Mouse (Mus musculus) liver, embryonic 13.5 days (tissue): ENCODE measurements around the gene Spin1. TPM values are rescaled to one million over a fixed set of nuclear protein-coding genes. Genes with fewer than 3 reads are reported as not detected.

Experiments used
- ATAC-seq: fragments of 200-750 bp; cut with Nextera tagmentation; 2 replicates; pipeline ENCODE4 v1.8.0; 2017; ENCODE audit warnings: low read depth, mild to moderate bottlenecking, moderate number of reproducible peaks, moderate library complexity
- DNase-seq: peaks from one replicate; pipeline ENCODE4 v3.0.0; 2022
- H3K27ac ChIP-seq: fragments of 300-500 bp; sonication (generic); 2 replicates; pipeline ENCODE4 v1.5.1; 2015; ENCODE audit warnings: moderate library complexity, mild to moderate bottlenecking, inconsistent platforms
- H3K27me3 ChIP-seq: fragments of 300-500 bp; sonication (generic); 2 replicates; pipeline ENCODE4 v1.6.1; 2015; ENCODE audit warnings: mild to moderate bottlenecking, inconsistent platforms
- H3K36me3 ChIP-seq: fragments of 300-500 bp; sonication (generic); 2 replicates; pipeline ENCODE4 v1.6.1; 2015; ENCODE audit warnings: mild to moderate bottlenecking, inconsistent platforms
- H3K4me1 ChIP-seq: fragments of 300-500 bp; sonication (generic); replicated peaks from 2 replicates; pipeline ENCODE4 v1.6.1; 2015; ENCODE audit warnings: inconsistent platforms
- H3K4me2 ChIP-seq: fragments of 300-500 bp; sonication (generic); 2 replicates; pipeline ENCODE4 v1.6.1; 2015; ENCODE audit warnings: inconsistent platforms, mild to moderate bottlenecking, moderate library complexity
- H3K4me3 ChIP-seq: fragments of 300-500 bp; sonication (generic); replicated peaks from 2 replicates; pipeline ENCODE4 v1.5.1; 2015; ENCODE audit warnings: mild to moderate bottlenecking, inconsistent platforms
- H3K9ac ChIP-seq: fragments of 300-500 bp; sonication (generic); 2 replicates; pipeline ENCODE4 v1.6.1; 2015; ENCODE audit warnings: mild to moderate bottlenecking, inconsistent platforms
- H3K9me3 ChIP-seq: fragments of 300-500 bp; sonication (generic); replicated peaks from 2 replicates; pipeline ENCODE4 v1.6.1; 2016; ENCODE audit warnings: inconsistent platforms
- WGBS: fragments of 180-500 bp; shearing (Covaris S2); methylation state at CpG from one replicate; pipeline ENCODE4 v1.1.7; 2015; ENCODE audit not compliant: insufficient replicate concordance; 5-methylcytosine and 5-hydroxymethylcytosine counted together
- polyA plus RNA-seq: library from polyadenylated mRNA; unstranded; fragments of >200 nt; fragmentation: Nextera tagmentation; extraction: Ambion mirVana; gene quantifications from 2 replicates; pipeline ENCODE4 v1.2.1, GENCODE M21; 2015

Spin1 gene
- polyA plus RNA-seq, 1 experiment from 2014 or later: 10.7 TPM

DNA sequence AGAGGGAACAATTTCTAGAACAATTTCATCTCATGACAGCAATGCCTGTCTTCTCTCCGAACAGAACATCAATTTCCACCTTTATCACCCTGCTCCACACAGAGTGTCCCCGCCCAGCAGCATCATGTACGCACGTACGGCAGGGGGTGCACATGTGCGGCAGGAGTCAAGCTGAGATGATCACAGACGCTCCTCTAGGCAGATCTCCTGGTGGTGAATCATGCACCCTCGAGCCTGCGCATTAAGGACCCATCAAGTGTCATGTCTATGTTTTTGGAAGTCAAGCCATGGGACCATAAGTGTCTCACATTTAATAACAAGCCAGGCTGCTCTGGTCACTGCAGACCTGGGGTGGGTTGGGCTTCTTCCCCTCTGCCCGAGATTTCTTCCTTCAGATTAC is 78.3 kb downstream of the Spin1 start:
- ATAC-seq: no peak
- no peaks in the 10 kb centered on the region for H3K27me3 ChIP-seq
- WGBS: 67% methylated on average over 10 of the region's 10 CpGs
- no peak overlapping the region for H3K9ac ChIP-seq
- H3K4me2 ChIP-seq: no peak overlapping the region
- H3K4me1 ChIP-seq: no peaks in the 10 kb centered on the region
- no peaks in the 10 kb centered on the region for H3K36me3 ChIP-seq
- DNase-seq: no peak
- no peak overlapping the region for H3K4me3 ChIP-seq
- H3K9me3 ChIP-seq: no peaks in the 10 kb centered on the region
- no peak overlapping the region for H3K27ac ChIP-seq

DNA sequence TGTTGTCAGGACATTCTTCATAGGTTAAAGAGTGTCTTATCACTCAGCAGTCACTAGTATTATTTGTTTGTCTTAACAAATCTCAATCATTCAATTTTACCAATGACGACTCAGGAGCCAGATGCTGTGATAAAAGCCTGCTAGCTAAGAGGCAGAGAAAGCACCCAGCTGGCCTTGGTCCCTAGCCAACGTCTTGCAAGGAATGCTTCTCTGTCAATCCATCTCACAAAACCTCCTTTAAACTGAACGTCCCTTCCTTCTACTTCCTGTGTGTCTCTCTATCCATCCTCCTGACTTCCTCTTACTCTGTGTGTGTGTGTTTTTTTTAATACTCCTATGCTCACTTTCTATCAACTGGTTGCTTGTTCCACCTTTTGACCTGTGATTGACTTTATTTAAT is 78.7 kb downstream of the Spin1 start:
- Histone ChIP-seq H3K4me3 (no peak overlapping the region), H3K9me3 (no peaks in the 10 kb centered on the region), H3K27ac (no peak overlapping the region), H3K36me3 (no peaks in the 10 kb centered on the region), H3K27me3 (no peaks in the 10 kb centered on the region), H3K4me1 (no peaks in the 10 kb centered on the region), H3K4me2 (no peak overlapping the region), H3K9ac (no peak overlapping the region)
- DNase-seq (no peak), ATAC-seq (no peak)
- 36% methylated on average over 3 of the region's 3 CpGs for WGBS

DNA sequence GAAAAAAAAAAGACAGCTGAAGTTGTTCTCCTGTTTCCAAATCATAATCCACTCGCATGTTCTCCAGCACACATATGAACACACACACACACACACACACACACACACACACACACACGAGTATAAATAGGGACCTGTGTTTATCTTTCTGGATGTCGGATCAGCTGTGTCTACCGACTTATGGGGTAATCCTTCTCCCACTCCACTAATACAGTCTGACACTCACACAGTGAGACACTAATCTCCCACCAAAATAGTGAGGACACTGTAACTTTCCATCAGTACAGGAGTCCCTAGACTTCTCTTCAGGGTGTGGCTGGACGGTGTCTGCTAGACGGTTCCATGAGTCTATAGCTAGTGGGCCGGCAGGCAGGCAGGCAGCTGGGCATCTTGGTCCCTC is 81.6 kb downstream of the Spin1 start:
- Histone ChIP-seq H3K9ac (no peak overlapping the region), H3K27me3 (no peaks in the 10 kb centered on the region), H3K9me3 (0 out of 2 replicates have a peak, but pooled peaks cover 2% of the 10 kb centered on the region), H3K27ac (no peak overlapping the region), H3K4me1 (no peaks in the 10 kb centered on the region), H3K4me3 (no peak overlapping the region), H3K4me2 (no peak overlapping the region), H3K36me3 (no peaks in the 10 kb centered on the region)
- DNase-seq: no peak
- 63% methylated on average over 7 of the region's 7 CpGs for WGBS
- ATAC-seq: no peak

DNA sequence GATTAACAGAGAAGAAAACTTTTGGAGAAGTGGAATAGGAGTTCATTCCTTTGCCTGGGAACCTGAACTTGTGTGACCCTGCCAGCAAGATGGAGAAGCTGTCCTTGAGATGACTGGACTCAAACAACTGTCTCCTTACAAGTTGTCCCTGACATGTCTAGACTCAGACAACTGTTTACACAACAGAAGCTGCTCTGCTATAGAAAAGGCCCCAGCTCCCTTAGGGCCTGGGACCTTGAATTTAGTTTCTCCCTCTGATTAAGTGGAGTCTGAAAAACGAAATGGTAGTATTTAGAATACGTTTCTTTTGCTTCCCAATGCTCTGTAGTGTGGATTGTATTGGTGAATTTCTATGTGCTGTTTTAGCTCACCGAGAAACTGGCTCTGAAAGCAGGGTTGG is 84.2 kb downstream of the Spin1 start:
- 59% methylated on average over 3 of the region's 3 CpGs for WGBS

DNA sequence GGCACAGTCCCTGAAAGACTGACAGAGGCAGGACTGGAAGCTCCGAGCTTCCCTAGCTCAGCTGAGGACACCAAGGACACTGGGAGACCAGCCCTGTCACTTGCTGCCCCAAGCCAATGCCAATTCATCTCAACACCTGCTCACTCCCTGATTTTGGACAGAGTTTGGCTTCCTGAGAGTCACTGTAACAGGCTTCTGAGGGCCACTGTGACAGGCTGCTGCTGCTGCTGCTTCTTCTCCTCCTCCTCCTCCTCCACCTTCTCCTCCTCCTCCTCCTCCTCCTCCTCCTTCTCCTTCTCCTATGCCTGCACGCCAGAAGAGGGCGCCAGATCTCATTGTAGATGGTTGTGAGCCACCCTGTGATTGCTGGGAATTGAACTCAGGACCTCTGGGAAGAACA is 89.7 kb downstream of the Spin1 start:
- ATAC-seq (no peak), DNase-seq (no peak)
- 32% methylated on average over 3 of the region's 3 CpGs for WGBS
- 0 out of 2 replicates have a peak, but pooled peaks cover 2% of the 10 kb centered on the region for H3K9me3 ChIP-seq
- H3K27me3 ChIP-seq: no peaks in the 10 kb centered on the region
- H3K4me3 ChIP-seq: no peak overlapping the region
- H3K4me1 ChIP-seq: no peaks in the 10 kb centered on the region
- H3K27ac ChIP-seq: no peak overlapping the region
- H3K36me3 ChIP-seq: no peaks in the 10 kb centered on the region
- no peak overlapping the region for H3K4me2 ChIP-seq
- no peak overlapping the region for H3K9ac ChIP-seq

More for the DNA sequence above, 84.2 kb downstream of the Spin1 start:
- H3K4me1 ChIP-seq: no peaks in the 10 kb centered on the region
- DNase-seq (no peak), ATAC-seq (no peak)
- no peak overlapping the region for H3K4me3 ChIP-seq
- H3K9ac ChIP-seq: no peak overlapping the region
- H3K27me3 ChIP-seq: no peaks in the 10 kb centered on the region
- H3K36me3 ChIP-seq: no peaks in the 10 kb centered on the region
- H3K4me2 ChIP-seq: no peak overlapping the region
- H3K9me3 ChIP-seq: 0 out of 2 replicates have a peak, but pooled peaks cover 2% of the 10 kb centered on the region
- no peak overlapping the region for H3K27ac ChIP-seq

DNA sequence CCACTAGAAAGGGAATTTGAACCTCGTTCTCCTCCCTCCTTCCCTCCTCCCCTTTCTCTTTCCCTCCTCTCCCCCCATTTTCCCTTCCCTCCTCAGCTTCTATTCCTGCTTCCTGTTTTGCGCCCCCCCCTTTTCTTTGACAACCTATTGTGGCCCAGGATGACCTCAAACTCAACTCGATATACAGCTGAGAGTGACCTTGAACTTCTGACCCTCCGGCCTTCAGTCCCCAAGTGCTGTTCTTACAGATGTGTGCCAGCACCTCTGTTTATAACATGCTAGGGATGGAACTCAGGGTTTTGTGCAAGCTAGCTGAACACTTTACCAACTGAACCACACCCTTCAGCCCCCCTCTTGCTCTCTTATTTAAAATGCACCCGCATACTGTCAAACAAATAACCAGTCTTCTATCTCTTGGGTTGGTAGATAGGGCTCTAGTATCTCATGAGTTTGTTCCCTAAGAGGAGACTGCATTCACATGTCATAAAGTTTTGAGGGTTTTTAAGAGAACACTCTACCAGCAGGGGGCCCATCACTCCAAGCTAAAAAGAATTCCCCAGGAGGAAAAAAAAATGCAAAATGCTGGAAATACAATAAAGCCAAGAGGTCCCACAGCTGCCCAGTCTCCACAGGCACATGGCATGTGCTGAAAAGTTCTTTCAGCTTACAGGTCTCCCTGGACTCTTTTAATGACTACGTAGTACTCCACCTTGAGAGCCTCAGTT is 90.9 kb downstream of the Spin1 start:
- Histone ChIP-seq H3K4me2 (no peak overlapping the region), H3K4me1 (no peaks in the 10 kb centered on the region), H3K27me3 (no peaks in the 10 kb centered on the region), H3K36me3 (no peaks in the 10 kb centered on the region), H3K27ac (no peak overlapping the region), H3K9me3 (no peaks in the 10 kb centered on the region), H3K9ac (no peak overlapping the region), H3K4me3 (no peak overlapping the region)
- WGBS: 58% methylated on average over 6 of the region's 6 CpGs
- ATAC-seq (no peak), DNase-seq (no peak)

DNA sequence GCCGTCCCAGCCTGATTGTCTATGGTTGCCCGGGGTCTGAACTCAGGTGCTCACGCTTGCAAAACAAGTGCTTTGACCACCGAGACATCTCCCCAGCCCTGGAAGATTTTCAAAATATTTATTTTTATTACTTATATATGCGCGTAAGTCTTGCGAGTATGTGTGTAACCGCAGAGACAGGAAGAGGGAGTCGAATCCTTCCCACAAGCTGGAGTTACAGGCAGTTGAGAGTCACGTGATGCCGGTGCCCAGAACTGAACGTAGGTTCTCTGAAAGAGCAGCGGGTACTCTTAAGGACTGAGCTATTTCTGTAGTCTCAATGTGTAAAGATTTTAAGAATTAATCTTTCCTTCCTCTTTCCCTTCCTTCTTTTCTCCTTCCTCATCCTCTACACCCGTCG is 93.2 kb downstream of the Spin1 start:
- Histone ChIP-seq H3K9ac (no peak overlapping the region), H3K27ac (no peak overlapping the region), H3K4me1 (no peaks in the 10 kb centered on the region), H3K27me3 (no peaks in the 10 kb centered on the region), H3K36me3 (no peaks in the 10 kb centered on the region), H3K4me2 (no peak overlapping the region), H3K4me3 (no peak overlapping the region), H3K9me3 (no peaks in the 10 kb centered on the region)
- DNase-seq (no peak), ATAC-seq (no peak)
- 49% methylated on average over 15 of the region's 15 CpGs for WGBS

DNA sequence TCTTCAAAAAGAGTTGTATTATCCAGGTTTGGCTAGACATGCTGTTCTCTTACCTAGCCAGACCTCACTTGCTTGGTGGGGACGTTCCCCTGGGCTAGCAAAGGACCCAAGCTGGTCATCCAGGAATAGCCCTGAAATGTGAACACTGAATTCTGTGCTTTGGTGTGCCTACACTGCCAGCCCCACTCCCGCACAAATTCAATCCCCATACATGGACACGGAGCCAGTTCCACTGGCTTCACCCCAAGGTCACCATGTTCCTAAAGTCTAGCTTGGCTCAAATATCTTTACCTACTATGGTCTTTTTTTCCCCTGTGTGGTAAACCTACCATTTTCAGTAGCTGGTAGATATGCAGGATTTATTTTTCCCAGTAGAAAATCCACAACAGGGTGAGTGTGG is 97.0 kb downstream of the Spin1 start:
- Histone ChIP-seq H3K27ac (no peak overlapping the region), H3K27me3 (0 out of 2 replicates have a peak, but pooled peaks cover 4% of the 10 kb centered on the region), H3K4me3 (no peak overlapping the region), H3K9me3 (no peaks in the 10 kb centered on the region), H3K4me1 (no peaks in the 10 kb centered on the region), H3K9ac (no peak overlapping the region), H3K4me2 (no peak overlapping the region), H3K36me3 (no peaks in the 10 kb centered on the region)
- DNase-seq (no peak), ATAC-seq (no peak)
- WGBS: 76% methylated on average over 3 of the region's 3 CpGs

DNA sequence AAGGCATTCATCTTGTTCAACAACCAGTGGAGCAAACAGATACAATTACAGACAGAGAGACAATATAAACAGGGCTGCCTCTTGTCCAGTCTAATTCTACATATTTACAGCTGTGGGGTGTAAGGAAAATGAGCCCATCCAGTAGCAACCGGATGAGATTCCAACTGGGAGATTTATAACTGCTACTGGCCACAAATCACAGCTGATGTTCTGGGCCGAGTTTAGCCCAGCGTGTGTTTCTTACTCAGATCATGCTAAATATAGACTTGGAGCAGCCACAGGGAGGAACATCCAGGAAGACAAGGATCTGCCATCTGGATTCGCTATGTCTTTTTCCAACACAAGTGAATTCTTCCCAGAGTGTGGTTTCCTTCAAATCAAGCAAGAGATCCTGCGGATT is 97.5 kb downstream of the Spin1 start:
- ATAC-seq: no peak
- WGBS: 60% methylated on average over 5 of the region's 5 CpGs
- H3K4me2 ChIP-seq: no peak overlapping the region
- H3K27me3 ChIP-seq: 0 out of 2 replicates have a peak, but pooled peaks cover 4% of the 10 kb centered on the region
- H3K4me3 ChIP-seq: no peak overlapping the region
- no peak for DNase-seq
- H3K27ac ChIP-seq: no peak overlapping the region
- no peaks in the 10 kb centered on the region for H3K9me3 ChIP-seq
- H3K4me1 ChIP-seq: no peaks in the 10 kb centered on the region
- no peak overlapping the region for H3K9ac ChIP-seq
- no peaks in the 10 kb centered on the region for H3K36me3 ChIP-seq

Other genes starting within 250 kb of the Spin1 start
- 0.13 TPM in 1 of 2 replicates, not detected in the other for gene Nxnl2, start 70.1 kb downstream of the Spin1 start, polyA plus RNA-seq